Mouse (Mus musculus) heart, postnatal 0 days (tissue): ENCODE measurements at regions not wholly inside any gene's neighbourhood (a gene's known extent, or its start where the extent isn't known, plus 50 kb on each side); places are given as distances from the start of the nearest gene placed in this dataset.

ENCODE experiments used
- CTCF ChIP-seq: IDR thresholded peaks from 2 replicates; pipeline ENCODE4 v1.5.1; 2016; ENCODE audit warnings: antibody characterized with exemption, control low read depth, low read depth
- EP300 ChIP-seq: IDR thresholded peaks from 2 replicates; pipeline ENCODE4 v1.6.1; 2016; ENCODE audit warnings: antibody characterized with exemption, low read depth

- TF ChIP-seq CTCF: no peak
- no peak for TF ChIP-seq EP300
These were observed 56.5 kb upstream of the Ssbp2 start for GRCm38 (mm10) chr13:91403632-91404031.
